Mouse (Mus musculus) lung, embryonic 14.5 days (tissue): ENCODE measurements around the gene Zfp618. TPM values are rescaled to one million over a fixed set of nuclear protein-coding genes. Genes with fewer than 3 reads are reported as not detected.
A peak's percentile ranks its signal among the peaks of the same experiment; 100 is the strongest.

Experiments
- ATAC-seq: fragments of 200-750 bp; cut with Nextera tagmentation; 2 replicates; pipeline ENCODE4 v1.8.0; 2017; ENCODE audit warnings: mild to moderate bottlenecking, moderate TSS enrichment, moderate library complexity; ENCODE audit not compliant: insufficient read depth
- DNase-seq: peaks from one replicate; pipeline ENCODE4 v3.0.0-alpha.2; 2015
- H3K27ac ChIP-seq: fragments of 300-500 bp; sonication (generic); 2 replicates; pipeline ENCODE4 v1.5.1; 2014; ENCODE audit warnings: low read depth, mild to moderate bottlenecking, moderate library complexity
- H3K27me3 ChIP-seq: fragments of 300-500 bp; sonication (generic); 2 replicates; pipeline ENCODE4 v1.6.1; 2014; ENCODE audit warnings: low read length, control low read depth; ENCODE audit not compliant: insufficient read depth
- H3K36me3 ChIP-seq: fragments of 300-500 bp; sonication (generic); 2 replicates; pipeline ENCODE4 v1.6.1; 2014; ENCODE audit warnings: control low read depth; ENCODE audit not compliant: insufficient read depth
- H3K4me1 ChIP-seq: fragments of 300-500 bp; sonication (generic); 2 replicates; pipeline ENCODE4 v1.6.1; 2014; ENCODE audit warnings: antibody characterized with exemption, control low read depth; ENCODE audit not compliant: insufficient read depth
- H3K4me2 ChIP-seq: fragments of 300-500 bp; sonication (generic); 2 replicates; pipeline ENCODE4 v1.6.1; 2014; ENCODE audit warnings: mild to moderate bottlenecking
- H3K4me3 ChIP-seq: fragments of 300-500 bp; sonication (generic); 2 replicates; pipeline ENCODE4 v1.5.1; 2014; ENCODE audit warnings: low read depth, low read length
- H3K9ac ChIP-seq: fragments of 300-500 bp; sonication (generic); 2 replicates; pipeline ENCODE4 v1.6.1; 2014
- H3K9me3 ChIP-seq: fragments of 300-500 bp; sonication (generic); 2 replicates; pipeline ENCODE4 v1.6.1; 2016; ENCODE audit warnings: low read depth, low read length, control low read depth
- CTCF ChIP-seq: IDR thresholded peaks from 2 replicates; pipeline ENCODE4 v1.5.1; 2016; ENCODE audit warnings: antibody characterized with exemption, low read depth
- WGBS: fragments of 180-500 bp; shearing (Covaris S2); extraction: QIAGEN DNeasy Blood & Tissue Kit; methylation state at CpG from one replicate; pipeline ENCODE4 v1.1.7; 2014; 5-methylcytosine and 5-hydroxymethylcytosine counted together
- polyA plus RNA-seq: library from polyadenylated mRNA; unstranded; fragments of >200 nt; fragmentation: Nextera tagmentation; extraction: Ambion mirVana; gene quantifications from 2 replicates; pipeline ENCODE4 v1.2.1, GENCODE M21; 2014

Gene Zfp618
- polyA plus RNA-seq, 1 experiment from 2014 or later: 24.5 TPM

- no peak overlapping the region for H3K4me3 ChIP-seq
- H3K4me1 ChIP-seq: peaks cover 27% of the 10 kb centered on the region
- WGBS: 28% methylated on average over 7 of the region's 7 CpGs
- no peak overlapping the region for H3K9ac ChIP-seq
- no peaks in the 10 kb centered on the region for H3K27me3 ChIP-seq
- no peak for TF ChIP-seq CTCF
- H3K36me3 ChIP-seq: no peaks in the 10 kb centered on the region
- DNase-seq (peak; percentile 65), ATAC-seq (no peak)
- peak overlapping the region; percentile 58; the same call in 1 of the 2 replicates for H3K27ac ChIP-seq
- no peak overlapping the region for H3K4me2 ChIP-seq
- no peaks in the 10 kb centered on the region for H3K9me3 ChIP-seq
These were observed 86.7 kb downstream of the Zfp618 start for GRCm38 (mm10) chr4:63051940-63052661.

DNA sequence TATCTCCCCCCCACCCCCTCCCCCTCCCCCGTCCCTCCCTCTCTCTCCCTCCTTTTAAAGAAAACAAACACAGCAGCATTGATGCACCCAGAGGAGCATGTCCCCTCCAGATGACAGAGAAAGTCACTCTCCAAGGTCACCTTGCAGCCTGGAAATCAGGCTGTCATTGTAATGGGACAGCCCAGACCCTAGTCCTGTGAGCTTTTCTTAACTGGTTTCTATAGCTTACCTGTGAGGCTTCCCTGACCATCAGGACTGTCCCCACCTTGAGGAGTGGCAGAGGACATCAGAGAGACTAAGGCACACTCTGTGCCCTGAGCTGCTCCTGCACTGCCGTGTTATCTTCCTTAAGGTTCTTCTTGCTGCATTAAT, 87.3 kb downstream of the Zfp618 start:
- Histone ChIP-seq H3K27ac (peak overlapping the region; percentile 58; the same call in 1 of the 2 replicates), H3K4me1 (peaks cover 28% of the 10 kb centered on the region), H3K36me3 (no peaks in the 10 kb centered on the region), H3K4me2 (no peak overlapping the region), H3K27me3 (no peaks in the 10 kb centered on the region), H3K9me3 (no peaks in the 10 kb centered on the region), H3K9ac (no peak overlapping the region), H3K4me3 (no peak overlapping the region)
- TF ChIP-seq CTCF: no peak
- ATAC-seq (no peak), DNase-seq (no peak)
- 31% methylated on average over 2 of the region's 2 CpGs for WGBS

- Histone ChIP-seq H3K4me3 (no peak overlapping the region), H3K27ac (no peak overlapping the region), H3K9ac (no peak overlapping the region), H3K4me2 (no peak overlapping the region), H3K27me3 (no peaks in the 10 kb centered on the region), H3K36me3 (no peaks in the 10 kb centered on the region), H3K9me3 (no peaks in the 10 kb centered on the region), H3K4me1 (peaks cover 21% of the 10 kb centered on the region)
- DNase-seq (peak; percentile 32), ATAC-seq (no peak)
- no peak for TF ChIP-seq CTCF
- WGBS: 68% methylated on average over 10 of the region's 10 CpGs
These were observed 89.9 kb downstream of the Zfp618 start for GRCm38 (mm10) chr4:63055216-63055745.

DNA sequence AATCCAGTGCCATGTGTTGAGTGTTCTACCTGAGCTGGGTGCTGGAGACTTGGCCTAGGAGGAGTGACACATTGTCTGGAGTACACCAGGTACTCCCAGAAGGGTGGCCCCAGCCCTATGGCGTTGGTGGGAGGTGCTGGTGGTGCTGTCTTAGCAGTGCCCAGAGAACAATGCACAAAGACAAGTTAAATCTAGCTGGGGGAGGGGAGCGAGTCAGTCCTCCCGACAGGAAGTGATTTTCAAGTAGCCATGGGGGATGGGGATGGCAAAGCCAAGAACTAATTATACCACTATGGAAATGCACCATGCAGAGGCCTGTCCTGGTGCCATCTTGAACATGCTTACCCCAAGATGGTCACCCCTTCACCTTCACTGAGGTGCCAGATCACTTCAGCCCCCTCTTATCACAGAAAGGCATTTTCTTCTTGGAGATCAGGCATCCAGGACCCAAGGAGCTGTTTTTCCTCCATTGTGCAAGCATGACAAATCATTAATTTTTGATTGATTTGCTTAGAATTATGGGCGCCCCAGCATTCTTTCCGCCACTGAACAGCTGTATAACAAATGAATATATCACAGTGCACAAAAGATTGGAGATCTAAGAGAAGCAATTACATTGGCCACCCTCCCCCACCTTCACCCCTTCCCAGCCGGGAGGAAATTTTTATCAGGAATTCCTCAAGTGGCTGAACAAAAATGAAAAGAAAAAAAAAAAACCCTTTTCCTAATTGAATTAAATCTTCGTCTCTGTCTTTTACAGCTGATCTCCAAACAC, 91.5 kb downstream of the Zfp618 start:
- Histone ChIP-seq H3K27me3 (no peaks in the 10 kb centered on the region), H3K9ac (no peak overlapping the region), H3K4me3 (no peak overlapping the region), H3K36me3 (no peaks in the 10 kb centered on the region), H3K4me2 (peak overlapping the region; percentile 18; the same call in 1 of the 2 replicates), H3K9me3 (no peaks in the 10 kb centered on the region), H3K4me1 (peaks cover 14% of the 10 kb centered on the region), H3K27ac (peak overlapping the region; percentile 64)
- TF ChIP-seq CTCF: no peak
- peak; percentile 79 for DNase-seq
- peak; percentile 44; the same call in 1 of the 2 replicates for ATAC-seq
- 14% methylated on average over 7 of the region's 7 CpGs for WGBS

DNA sequence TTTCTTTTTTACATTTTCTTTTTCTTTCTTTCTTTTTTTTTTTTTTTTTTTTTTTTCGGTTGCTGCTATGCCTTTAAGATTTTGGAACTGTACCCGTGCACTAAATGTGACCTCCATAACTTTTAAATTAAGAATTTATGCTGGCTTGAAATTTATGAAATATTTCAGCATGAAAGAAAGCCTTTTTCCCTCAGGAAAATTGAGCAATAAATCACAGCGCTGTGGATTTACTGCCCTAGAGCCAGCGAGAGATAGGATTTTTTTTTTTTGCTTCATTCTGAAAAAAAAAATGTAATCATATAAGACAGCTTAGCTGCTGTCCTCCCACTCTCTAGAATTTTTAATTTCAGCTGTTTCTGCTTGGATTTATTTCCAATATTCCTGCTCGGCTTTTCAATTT, 92.2 kb downstream of the Zfp618 start:
- WGBS: 45% methylated on average over 5 of the region's 5 CpGs
- Histone ChIP-seq H3K9ac (no peak overlapping the region), H3K9me3 (no peaks in the 10 kb centered on the region), H3K27me3 (no peaks in the 10 kb centered on the region), H3K4me3 (no peak overlapping the region), H3K36me3 (0 out of 2 replicates have a peak, but pooled peaks cover under 1% of the 10 kb centered on the region), H3K27ac (no peak overlapping the region), H3K4me1 (peaks cover 14% of the 10 kb centered on the region), H3K4me2 (no peak overlapping the region)
- TF ChIP-seq CTCF: no peak
- ATAC-seq (no peak), DNase-seq (peak; percentile 62)

DNA sequence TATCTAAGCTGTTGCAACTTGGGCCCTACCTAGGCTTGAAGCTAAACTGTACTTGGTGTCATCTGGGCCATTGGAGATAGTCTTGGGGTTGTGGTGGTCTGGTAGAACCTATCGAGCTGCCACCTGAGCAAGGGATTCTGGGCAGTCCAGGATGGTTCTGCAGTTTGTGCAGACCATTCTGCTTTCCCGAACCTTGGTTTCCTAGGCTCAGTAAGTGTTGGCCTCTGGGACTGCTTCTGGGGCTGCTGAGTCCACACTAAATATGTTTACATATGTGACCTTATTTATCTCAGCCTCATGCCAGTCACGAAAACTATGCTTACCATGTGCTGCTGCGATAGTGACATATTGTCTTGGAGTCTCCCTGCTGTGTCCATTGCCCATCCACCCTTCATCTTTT, 93.3 kb downstream of the Zfp618 start:
- no peak overlapping the region for H3K4me2 ChIP-seq
- peaks cover 14% of the 10 kb centered on the region for H3K4me1 ChIP-seq
- ATAC-seq (no peak), DNase-seq (no peak)
- WGBS: 83% methylated on average over 4 of the region's 4 CpGs
- H3K27me3 ChIP-seq: no peaks in the 10 kb centered on the region
- H3K27ac ChIP-seq: no peak overlapping the region
- H3K4me3 ChIP-seq: no peak overlapping the region
- no peak for TF ChIP-seq CTCF
- H3K9ac ChIP-seq: no peak overlapping the region
- H3K36me3 ChIP-seq: 0 out of 2 replicates have a peak, but pooled peaks cover 9% of the 10 kb centered on the region
- H3K9me3 ChIP-seq: no peaks in the 10 kb centered on the region

- no peak overlapping the region for H3K9ac ChIP-seq
- peaks cover 14% of the 10 kb centered on the region for H3K4me1 ChIP-seq
- no peak overlapping the region for H3K4me2 ChIP-seq
- H3K9me3 ChIP-seq: no peaks in the 10 kb centered on the region
- no peak for ATAC-seq
- 0 out of 2 replicates have a peak, but pooled peaks cover 9% of the 10 kb centered on the region for H3K36me3 ChIP-seq
- H3K27me3 ChIP-seq: no peaks in the 10 kb centered on the region
- DNase-seq: no peak
- no peak overlapping the region for H3K27ac ChIP-seq
- H3K4me3 ChIP-seq: no peak overlapping the region
- TF ChIP-seq CTCF: no peak
- WGBS: 74% methylated on average over 6 of the region's 6 CpGs
These were observed 95.0 kb downstream of the Zfp618 start for GRCm38 (mm10) chr4:63060358-63060757.
